Mouse (Mus musculus) stomach, embryonic 15.5 days (tissue): ENCODE results near the gene Ube2g1. TPM values are rescaled to one million over a fixed set of nuclear protein-coding genes. Genes with fewer than 3 reads are reported as not detected.
"Not testable (repeated sequence)": the region's sequence is repeated elsewhere in the genome, so short reads cannot be mapped to it uniquely, and the experiment has no call there.

Experiments used
- ATAC-seq: fragments of 200-750 bp; cut with Nextera tagmentation; 2 replicates; pipeline ENCODE4 v1.8.0; 2017; ENCODE audit warnings: low read depth, moderate number of reproducible peaks, moderate TSS enrichment; ENCODE audit not compliant: insufficient read depth, low FRiP score
- H3K27ac ChIP-seq: fragments of 300-500 bp; sonication (generic); 2 replicates; pipeline ENCODE4 v1.5.1; 2015; ENCODE audit warnings: mild to moderate bottlenecking, inconsistent platforms
- H3K27me3 ChIP-seq: fragments of 300-500 bp; sonication (generic); replicated peaks from 2 replicates; pipeline ENCODE4 v1.6.1; 2015; ENCODE audit warnings: inconsistent platforms
- H3K36me3 ChIP-seq: fragments of 300-500 bp; sonication (generic); 2 replicates; pipeline ENCODE4 v1.6.1; 2015; ENCODE audit warnings: inconsistent platforms
- H3K4me1 ChIP-seq: fragments of 300-500 bp; sonication (generic); 2 replicates; pipeline ENCODE4 v1.6.1; 2015; ENCODE audit warnings: inconsistent platforms
- H3K4me2 ChIP-seq: fragments of 300-500 bp; sonication (generic); 2 replicates; pipeline ENCODE4 v1.6.1; 2015; ENCODE audit warnings: mild to moderate bottlenecking, inconsistent platforms
- H3K4me3 ChIP-seq: fragments of 300-500 bp; sonication (generic); replicated peaks from 2 replicates; pipeline ENCODE4 v1.5.1; 2015; ENCODE audit warnings: inconsistent platforms
- H3K9ac ChIP-seq: fragments of 300-500 bp; sonication (generic); 2 replicates; pipeline ENCODE4 v1.6.1; 2015; ENCODE audit warnings: inconsistent platforms
- H3K9me3 ChIP-seq: fragments of 300-500 bp; sonication (generic); 2 replicates; pipeline ENCODE4 v1.6.1; 2016; ENCODE audit warnings: inconsistent platforms
- WGBS: fragments of 180-500 bp; shearing (Covaris S2); methylation state at CpG from one replicate; pipeline ENCODE4 v1.1.7; 2015; 5-methylcytosine and 5-hydroxymethylcytosine counted together
- polyA plus RNA-seq: library from polyadenylated mRNA; unstranded; fragments of >200 nt; fragmentation: Nextera tagmentation; extraction: Ambion mirVana; gene quantifications from 2 replicates; pipeline ENCODE4 v1.2.1, GENCODE M21; 2015

The Ube2g1 gene
- polyA plus RNA-seq, 1 experiment from 2014 or later: 56.1 TPM

DNA sequence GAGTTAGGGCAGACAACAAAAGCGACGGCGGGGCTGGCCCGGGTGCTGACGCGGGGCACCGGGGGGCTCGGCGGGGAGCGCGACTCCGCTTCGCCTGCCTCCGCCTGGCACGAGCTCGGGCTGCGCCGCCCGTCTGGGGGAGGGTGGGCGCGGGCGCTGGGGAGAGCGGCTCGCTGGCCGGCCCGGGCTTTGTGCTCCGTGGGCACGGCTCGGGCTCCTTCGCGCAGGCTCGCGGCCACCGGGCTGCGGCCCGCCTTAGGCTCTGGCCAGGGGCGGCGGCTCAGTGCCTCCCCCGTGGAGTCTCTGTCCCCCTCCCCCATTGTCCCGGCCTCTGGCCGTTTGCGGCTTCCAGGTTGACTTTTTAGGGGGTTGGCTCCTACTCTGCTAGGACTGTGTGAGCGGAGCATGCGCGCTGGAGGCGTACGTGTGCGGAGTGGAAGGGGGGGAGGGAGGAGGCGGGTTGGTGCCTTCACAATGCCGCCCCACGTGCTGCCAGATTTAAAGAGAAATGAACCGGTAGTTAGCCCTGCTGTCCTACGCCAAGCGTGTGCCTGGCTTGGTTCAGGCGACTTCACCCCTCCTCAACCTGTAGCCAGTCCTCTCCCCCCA is 1.1 kb downstream of the Ube2g1 start:
- Histone ChIP-seq H3K27me3 (no peaks in the 10 kb centered on the region), H3K4me1 (peaks cover 3% of the 10 kb centered on the region; the same call in 1 of the 2 replicates), H3K4me2 (peak overlapping the region; percentile 56), H3K27ac (peak overlapping the region; percentile 99), H3K9ac (peak overlapping the region; percentile 98), H3K4me3 (peak overlapping the region; percentile 95), H3K36me3 (no peaks in the 10 kb centered on the region), H3K9me3 (no peaks in the 10 kb centered on the region)
- peak; percentile 88 for ATAC-seq
- 1% methylated on average over 45 of the region's 55 CpGs for WGBS

DNA sequence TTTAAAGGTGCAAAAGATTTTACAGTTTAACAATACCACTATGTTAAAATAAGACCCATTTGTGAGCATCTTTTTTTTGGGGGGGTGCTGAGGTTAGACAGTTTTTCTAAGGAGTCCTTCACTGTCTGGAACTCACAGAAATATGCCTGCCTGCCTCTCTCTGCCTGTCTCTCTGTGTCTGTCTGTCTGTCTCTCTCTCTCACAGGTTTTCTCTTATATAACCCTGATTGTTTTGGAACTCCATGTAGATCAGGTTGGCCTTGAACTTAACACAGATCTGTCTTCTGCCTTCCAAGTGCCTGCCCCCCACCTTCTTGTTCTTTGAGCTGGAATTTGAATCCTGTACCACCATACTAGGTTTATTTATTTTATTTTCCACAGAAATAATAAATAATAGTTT is 2.2 kb downstream of the Ube2g1 start:
- Histone ChIP-seq H3K4me2 (no peak overlapping the region), H3K27me3 (no peaks in the 10 kb centered on the region), H3K4me1 (peaks cover 3% of the 10 kb centered on the region; the same call in 1 of the 2 replicates), H3K4me3 (no peak overlapping the region), H3K9me3 (no peaks in the 10 kb centered on the region), H3K9ac (no peak overlapping the region), H3K36me3 (no peaks in the 10 kb centered on the region), H3K27ac (no peak overlapping the region)
- no peak for ATAC-seq

DNA sequence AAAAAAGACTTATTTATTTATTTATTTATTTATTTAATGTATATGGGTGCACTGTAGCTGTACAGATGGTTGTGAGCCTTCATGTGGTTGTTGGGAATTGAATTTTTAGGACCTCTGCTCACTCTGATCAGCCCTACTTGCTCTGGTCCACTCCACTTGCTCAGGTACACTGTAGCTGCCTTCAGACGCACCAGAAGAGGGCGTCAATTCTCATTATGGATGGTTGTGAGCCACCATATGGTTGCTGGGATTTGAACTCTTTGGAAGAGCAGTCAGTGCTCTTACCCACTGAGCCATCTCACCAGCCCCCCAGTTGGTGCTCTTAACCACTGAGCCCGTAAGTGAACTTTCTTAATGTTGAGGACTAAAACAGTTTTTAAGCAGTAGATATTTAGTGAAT is 7.3 kb downstream of the Ube2g1 start:
- H3K36me3 ChIP-seq, H3K9me3 ChIP-seq, H3K4me3 ChIP-seq: not testable (repeated sequence)

DNA sequence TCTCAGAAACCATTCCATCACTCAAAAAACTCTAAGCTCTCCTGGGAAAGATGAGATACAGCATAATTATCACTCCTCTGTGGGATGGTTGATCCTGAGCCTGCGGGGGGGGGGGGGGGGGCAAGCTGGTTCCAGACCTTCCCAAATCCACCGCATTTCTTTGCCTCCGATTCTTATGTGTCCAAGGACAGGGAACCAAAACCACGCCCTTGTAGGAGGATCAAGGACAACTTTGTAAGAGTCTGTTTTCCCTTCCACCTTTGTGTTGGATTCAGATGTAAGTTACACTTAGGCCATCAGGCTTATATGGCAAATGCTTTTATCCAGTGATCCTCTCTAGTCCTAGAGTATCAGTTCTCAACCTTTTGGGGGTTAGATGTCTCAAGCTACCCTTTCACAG is 8.8 kb downstream of the Ube2g1 start:
- no peak for ATAC-seq
- Histone ChIP-seq H3K9me3 (no peaks in the 10 kb centered on the region), H3K36me3 (no peaks in the 10 kb centered on the region), H3K4me1 (no peaks in the 10 kb centered on the region), H3K9ac (no peak overlapping the region), H3K4me3 (no peak overlapping the region), H3K27ac (no peak overlapping the region), H3K4me2 (no peak overlapping the region), H3K27me3 (no peaks in the 10 kb centered on the region)
- WGBS: 92% methylated on average over 4 of the region's 4 CpGs

More for the DNA sequence above, 7.3 kb downstream of the Ube2g1 start:
- H3K9ac ChIP-seq, H3K27me3 ChIP-seq, ATAC-seq, H3K4me1 ChIP-seq, H3K27ac ChIP-seq, H3K4me2 ChIP-seq: not testable (repeated sequence)
- 86% methylated on average over 3 of the region's 3 CpGs for WGBS

- no peak for ATAC-seq
- Histone ChIP-seq H3K36me3 (no peaks in the 10 kb centered on the region), H3K4me1 (no peaks in the 10 kb centered on the region), H3K27me3 (no peaks in the 10 kb centered on the region), H3K4me3 (no peak overlapping the region), H3K27ac (no peak overlapping the region), H3K9me3 (no peaks in the 10 kb centered on the region), H3K4me2 (no peak overlapping the region), H3K9ac (no peak overlapping the region)
- WGBS: 89% methylated on average over 1 of the region's 1 CpGs
Measured at GRCm38 (mm10) chr11:72618476-72618875, 11.4 kb downstream of the Ube2g1 start.

- WGBS: 62% methylated on average over 4 of the region's 4 CpGs
- no peak for ATAC-seq
- Histone ChIP-seq H3K36me3 (no peaks in the 10 kb centered on the region), H3K27ac (no peak overlapping the region), H3K27me3 (no peaks in the 10 kb centered on the region), H3K4me1 (no peaks in the 10 kb centered on the region), H3K4me2 (no peak overlapping the region), H3K9ac (no peak overlapping the region), H3K9me3 (no peaks in the 10 kb centered on the region), H3K4me3 (no peak overlapping the region)
Measured at GRCm38 (mm10) chr11:72642730-72643129, 35.6 kb downstream of the Ube2g1 start.

GRCm38 (mm10) chr11:72645386-72645785 is 38.3 kb downstream of the Ube2g1 start:
- Histone ChIP-seq H3K9me3 (no peaks in the 10 kb centered on the region), H3K27ac (no peak overlapping the region), H3K9ac (no peak overlapping the region), H3K4me3 (no peak overlapping the region), H3K27me3 (no peaks in the 10 kb centered on the region), H3K4me1 (no peaks in the 10 kb centered on the region), H3K4me2 (no peak overlapping the region), H3K36me3 (no peaks in the 10 kb centered on the region)
- 63% methylated on average over 5 of the region's 5 CpGs for WGBS
- no peak for ATAC-seq

DNA sequence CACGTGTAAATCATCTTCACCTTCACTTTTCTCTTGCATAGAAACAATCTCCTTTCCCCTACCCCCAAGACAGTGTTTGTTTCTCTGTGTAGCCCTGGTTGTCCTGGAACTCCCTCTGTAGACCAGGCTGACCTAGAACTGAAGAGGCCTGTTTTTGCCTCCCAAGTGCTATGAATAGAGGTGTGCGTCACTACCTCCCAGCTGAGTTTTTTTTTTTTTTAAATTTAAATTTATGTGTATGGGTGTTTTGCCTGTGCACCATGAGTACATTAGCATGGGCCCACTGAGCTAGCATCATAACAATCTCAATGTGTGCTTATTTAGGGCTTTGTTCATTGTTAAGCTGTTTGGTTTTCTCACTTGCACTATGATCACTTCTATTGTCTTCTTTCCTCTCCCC is 43.3 kb downstream of the Ube2g1 start:
- Histone ChIP-seq H3K4me1 (no peaks in the 10 kb centered on the region), H3K9me3 (no peaks in the 10 kb centered on the region), H3K36me3 (no peaks in the 10 kb centered on the region), H3K4me3 (no peak overlapping the region), H3K4me2 (no peak overlapping the region), H3K27ac (no peak overlapping the region), H3K27me3 (no peaks in the 10 kb centered on the region), H3K9ac (no peak overlapping the region)
- WGBS: 75% methylated on average over 2 of the region's 2 CpGs
- no peak for ATAC-seq

DNA sequence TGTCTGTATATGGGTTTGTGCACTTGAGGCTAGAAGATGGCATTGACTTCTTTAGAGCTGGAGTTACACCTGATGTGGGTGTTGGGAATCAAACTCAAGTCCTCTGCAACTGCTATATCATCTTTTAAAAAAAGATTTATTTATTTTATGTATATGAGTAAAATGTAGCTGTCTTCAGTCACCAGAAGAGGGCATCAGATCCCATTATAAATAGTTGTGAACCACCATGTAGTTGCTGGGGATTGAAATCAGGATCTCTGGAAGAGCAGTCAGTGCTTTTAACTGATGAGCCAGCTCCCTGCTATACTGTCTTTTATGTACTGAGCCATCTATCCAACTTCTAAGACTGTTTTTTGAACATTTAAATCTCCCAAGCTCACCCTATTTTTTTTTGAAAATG is 52.8 kb downstream of the Ube2g1 start:
- no peak overlapping the region for H3K9ac ChIP-seq
- H3K27ac ChIP-seq: no peak overlapping the region
- H3K4me1 ChIP-seq: no peaks in the 10 kb centered on the region
- H3K36me3 ChIP-seq: no peaks in the 10 kb centered on the region
- no peak overlapping the region for H3K4me3 ChIP-seq
- ATAC-seq: no peak
- no peaks in the 10 kb centered on the region for H3K27me3 ChIP-seq
- H3K4me2 ChIP-seq: no peak overlapping the region
- no peaks in the 10 kb centered on the region for H3K9me3 ChIP-seq

DNA sequence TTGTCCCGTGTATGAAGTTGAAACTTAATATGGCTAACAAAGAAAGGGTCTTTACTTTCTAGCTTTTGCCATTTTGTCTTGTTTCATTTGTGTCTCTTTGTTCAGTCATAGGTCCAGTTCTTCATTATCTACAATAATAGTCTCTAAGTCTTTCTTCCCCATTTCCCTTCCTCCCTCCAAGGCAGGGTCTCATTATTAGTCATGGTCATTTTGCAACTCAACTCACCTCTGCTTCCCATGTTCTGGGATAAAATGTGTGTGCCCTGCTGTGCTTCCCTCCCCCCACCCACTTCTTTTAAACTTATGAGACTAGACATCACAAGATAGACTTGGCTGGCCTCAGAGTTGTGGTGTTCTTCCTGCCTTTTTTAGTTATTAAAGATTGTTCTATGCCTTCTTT is 53.3 kb downstream of the Ube2g1 start:
- no peak overlapping the region for H3K4me3 ChIP-seq
- H3K9ac ChIP-seq: no peak overlapping the region
- no peaks in the 10 kb centered on the region for H3K4me1 ChIP-seq
- no peak overlapping the region for H3K4me2 ChIP-seq
- H3K36me3 ChIP-seq: no peaks in the 10 kb centered on the region
- no peak overlapping the region for H3K27ac ChIP-seq
- H3K9me3 ChIP-seq: no peaks in the 10 kb centered on the region
- H3K27me3 ChIP-seq: no peaks in the 10 kb centered on the region
- WGBS: 95% methylated on average over 1 of the region's 1 CpGs
- no peak for ATAC-seq

- H3K27ac ChIP-seq: no peak overlapping the region
- H3K9me3 ChIP-seq: no peaks in the 10 kb centered on the region
- no peak overlapping the region for H3K4me2 ChIP-seq
- no peak for ATAC-seq
- H3K27me3 ChIP-seq: no peaks in the 10 kb centered on the region
- 80% methylated on average over 4 of the region's 4 CpGs for WGBS
- H3K4me1 ChIP-seq: no peaks in the 10 kb centered on the region
- no peak overlapping the region for H3K9ac ChIP-seq
- no peak overlapping the region for H3K4me3 ChIP-seq
- no peaks in the 10 kb centered on the region for H3K36me3 ChIP-seq
Measured at GRCm38 (mm10) chr11:72664641-72665040, 57.6 kb downstream of the Ube2g1 start.

GRCm38 (mm10) chr11:72670634-72671033 is 63.6 kb downstream of the Ube2g1 start:
- Histone ChIP-seq H3K9ac (no peak overlapping the region), H3K36me3 (no peaks in the 10 kb centered on the region), H3K4me1 (no peaks in the 10 kb centered on the region), H3K9me3 (no peaks in the 10 kb centered on the region), H3K4me2 (no peak overlapping the region), H3K4me3 (no peak overlapping the region), H3K27me3 (no peaks in the 10 kb centered on the region), H3K27ac (no peak overlapping the region)
- ATAC-seq: no peak

- Histone ChIP-seq H3K9me3 (no peaks in the 10 kb centered on the region), H3K27ac (no peak overlapping the region), H3K27me3 (no peaks in the 10 kb centered on the region), H3K4me3 (no peak overlapping the region), H3K36me3 (no peaks in the 10 kb centered on the region), H3K9ac (no peak overlapping the region), H3K4me1 (no peaks in the 10 kb centered on the region), H3K4me2 (no peak overlapping the region)
- WGBS: 67% methylated on average over 6 of the region's 6 CpGs
- ATAC-seq: no peak
Measured at GRCm38 (mm10) chr11:72671294-72671988, 64.4 kb downstream of the Ube2g1 start.
